9 mouse cellular contexts compared by ENCODE assay signal in the genomic region with DNA sequence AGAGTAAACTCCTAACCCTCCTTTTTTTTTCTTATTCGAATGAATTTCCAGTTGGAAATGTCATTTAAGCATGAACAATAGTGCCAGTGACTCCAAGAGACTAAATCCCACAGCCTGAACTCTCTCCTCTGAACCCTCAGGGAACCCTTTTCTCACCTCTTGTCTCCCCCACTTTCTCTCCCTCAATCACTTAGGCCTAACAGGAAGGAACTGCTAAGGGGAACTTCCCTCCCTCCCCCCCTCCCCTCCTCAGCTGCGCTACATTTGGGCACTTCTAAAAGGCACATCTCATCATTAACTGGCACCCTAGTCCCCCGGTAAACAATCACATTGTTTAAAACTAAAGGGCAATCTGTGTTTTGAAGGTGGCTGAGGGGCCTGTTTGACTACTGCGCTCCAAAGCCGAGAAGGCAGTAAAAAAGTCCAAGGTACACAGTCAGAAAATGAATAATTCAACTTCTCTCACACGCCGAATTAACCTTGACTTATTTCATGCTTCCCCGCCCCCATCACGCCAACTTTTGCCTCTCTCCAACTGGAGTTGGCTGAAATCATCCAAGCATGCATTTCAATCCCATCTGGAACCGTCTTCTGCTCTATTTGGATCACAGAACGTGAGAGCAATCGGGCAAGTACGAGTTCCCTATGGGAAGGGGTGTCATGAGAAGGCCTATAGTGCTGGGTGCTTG.
DNase-seq lines count a peak whose midpoint lies in the region; ATAC-seq and TF ChIP-seq lines count a peak whose summit lies in the region.
"Had no signal": no experiment of that assay in that cellular context is flagged by ENCODE, and none has a peak within 500 bp of the region (broad histone marks: within the 10 kb centered on the region; RNA-seq: fewer than 3 reads in every experiment).

No protein-coding gene starts in this region.

- no peak overlapping the region for H3K4me2 ChIP-seq in hindbrain, embryonic 15.5 days
- no peak overlapping the region for H3K4me2 ChIP-seq in hindbrain, embryonic 11.5 days (replicated peaks; ENCODE audit: low read depth, low read length)

- H3K4me1 ChIP-seq in hindbrain, embryonic 15.5 days (replicated peaks): peaks cover 52% of the 10 kb centered on the region
- H3K4me1 ChIP-seq in hindbrain, embryonic 11.5 days (replicated peaks; ENCODE audit: control insufficient read depth, insufficient read depth, low read length): peaks cover 7% of the 10 kb centered on the region
- peaks cover 4% of the 10 kb centered on the region for H3K4me1 ChIP-seq in cortical plate, adult 2 months (ENCODE audit: control insufficient read depth, insufficient read depth, low read length)

- DNase-seq in hindbrain, embryonic 11.5 days (ENCODE audit: low spot score): no peak
- DNase-seq in CD4-positive helper T cell, adult 2 months (ENCODE audit: low read depth, low spot score): peak; percentile 8
- peak; percentile 79 for DNase-seq in kidney, adult 9 months
- DNase-seq in testis, postnatal 14 days (ENCODE audit: low spot score): no peak
- no peak for DNase-seq in ovary, adult 18-20 months (ENCODE audit: low spot score)
- no peak for DNase-seq in thymus, postnatal 25 days
- DNase-seq: lung, postnatal 4 days had no signal

- no peaks in the 10 kb centered on the region for H3K27me3 ChIP-seq in hindbrain, embryonic 15.5 days
- no peaks in the 10 kb centered on the region for H3K27me3 ChIP-seq in hindbrain, embryonic 11.5 days (ENCODE audit: control insufficient read depth, insufficient read depth, low read length)

- no peak for TF ChIP-seq POLR2A in cortical plate, adult 2 months (IDR thresholded peaks at IDR 0.05; ENCODE audit: extremely low read depth, insufficient read depth, low read length)

- 23% methylated on average over 13 of the region's 13 CpGs for WGBS in hindbrain, embryonic 15.5 days
- WGBS in hindbrain, embryonic 11.5 days: 45% methylated on average over 13 of the region's 13 CpGs

- TF ChIP-seq CTCF in cortical plate, adult 2 months (IDR thresholded peaks at IDR 0.05; ENCODE audit: extremely low read depth, insufficient read depth, low read length): no peak

- no peak overlapping the region for H3K9ac ChIP-seq in hindbrain, embryonic 15.5 days
- H3K9ac ChIP-seq in hindbrain, embryonic 11.5 days (ENCODE audit: low read depth, low read length): no peak overlapping the region

- no peak overlapping the region for H3K4me3 ChIP-seq in hindbrain, embryonic 15.5 days
- H3K4me3 ChIP-seq in hindbrain, embryonic 11.5 days (ENCODE audit: low read depth, low read length): no peak overlapping the region
- H3K4me3 ChIP-seq in cortical plate, adult 2 months (ENCODE audit: insufficient read depth, low read length): no peak overlapping the region

- 0 out of 2 replicates have a peak overlapping the region, but pooled peaks have one; percentile 30 for H3K27ac ChIP-seq in hindbrain, embryonic 15.5 days (replicated peaks)
- no peak overlapping the region for H3K27ac ChIP-seq in hindbrain, embryonic 11.5 days (ENCODE audit: low read depth, low read length)
- 0 out of 2 replicates have a peak overlapping the region, but pooled peaks have one; percentile 45 for H3K27ac ChIP-seq in cortical plate, adult 2 months (ENCODE audit: insufficient read depth, low read length)

- no peaks in the 10 kb centered on the region for H3K9me3 ChIP-seq in hindbrain, embryonic 15.5 days
- no peaks in the 10 kb centered on the region for H3K9me3 ChIP-seq in hindbrain, embryonic 11.5 days (ENCODE audit: control insufficient read depth, low read length)

- no peak for ATAC-seq in hindbrain, embryonic 15.5 days (ENCODE audit: low FRiP score, low read depth)
- ATAC-seq in hindbrain, embryonic 11.5 days (ENCODE audit: low FRiP score): no peak

- H3K36me3 ChIP-seq in hindbrain, embryonic 15.5 days: no peaks in the 10 kb centered on the region
- H3K36me3 ChIP-seq in hindbrain, embryonic 11.5 days (ENCODE audit: control insufficient read depth, insufficient read depth, low read length): no peaks in the 10 kb centered on the region

Comparison
In these comparisons a context has a peak if more than half of its experiments do, and no peak if none do; other contexts are left out.
1. DNase-seq: peak in CD4-positive helper T cell, adult 2 months (single experiment) and kidney, adult 9 months (single experiment); none in hindbrain, embryonic 11.5 days (single experiment), testis, postnatal 14 days (single experiment), ovary, adult 18-20 months (single experiment) and thymus, postnatal 25 days (single experiment).